Mouse (Mus musculus): ENCODE results near the gene Zcchc4.
"Not testable (repeated sequence)": the region's sequence is repeated elsewhere in the genome, so short reads cannot be mapped to it uniquely, and the experiment has no call there.

The Zcchc4 gene

GRCm38 (mm10) chr5:52775237-52775636, at the start of gene Zcchc4:
Zcchc4 (plus strand) TSS chr5:52775409.
- no peak for DNase-seq

GRCm38 (mm10) chr5:52727747-52728146, 47.5 kb upstream of the Zcchc4 start:
- no peak for DNase-seq

- no peak for DNase-seq
Observed at GRCm38 (mm10) chr5:52732811-52733210, 42.4 kb upstream of the Zcchc4 start.

GRCm38 (mm10) chr5:52736046-52736445, 39.2 kb upstream of the Zcchc4 start:
- no peak for DNase-seq

- peak; percentile 86 for DNase-seq
Observed at GRCm38 (mm10) chr5:52741391-52742111, 33.7 kb upstream of the Zcchc4 start, which contains the start of gene Pi4k2b. Pi4k2b (plus strand) TSS chr5:52741574.

- peak; percentile 69 for DNase-seq
Observed at GRCm38 (mm10) chr5:52742112-52742813, 32.9 kb upstream of the Zcchc4 start.

GRCm38 (mm10) chr5:52743231-52743630, 32.0 kb upstream of the Zcchc4 start:
- no peak for DNase-seq

- DNase-seq, result no peak
Observed at GRCm38 (mm10) chr5:52746920-52747319, 28.3 kb upstream of the Zcchc4 start.

GRCm38 (mm10) chr5:52748732-52749131, 26.5 kb upstream of the Zcchc4 start:
- DNase-seq, result no peak

- no peak for DNase-seq
Observed at GRCm38 (mm10) chr5:52753146-52753545, 22.1 kb upstream of the Zcchc4 start.

GRCm38 (mm10) chr5:52754196-52754595, 21.0 kb upstream of the Zcchc4 start:
- no peak for DNase-seq

- no peak for DNase-seq
Observed at GRCm38 (mm10) chr5:52755337-52755736, 19.9 kb upstream of the Zcchc4 start.

- no peak for DNase-seq
Observed at GRCm38 (mm10) chr5:52755989-52756388, 19.2 kb upstream of the Zcchc4 start.

- no peak for DNase-seq
Observed at GRCm38 (mm10) chr5:52762586-52762985, 12.6 kb upstream of the Zcchc4 start.

- no peak for DNase-seq
Observed at GRCm38 (mm10) chr5:52774267-52774666, 942 bp upstream of the Zcchc4 start.

GRCm38 (mm10) chr5:52776466-52777354, 1.5 kb downstream of the Zcchc4 start:
- not testable (repeated sequence) for DNase-seq

GRCm38 (mm10) chr5:52782523-52783250, 7.5 kb downstream of the Zcchc4 start:
- peak; percentile 94 for DNase-seq

- no peak for DNase-seq
Observed at GRCm38 (mm10) chr5:52783251-52783620, 8.0 kb downstream of the Zcchc4 start.

- DNase-seq, result no peak
Observed at GRCm38 (mm10) chr5:52783957-52784356, 8.7 kb downstream of the Zcchc4 start.

GRCm38 (mm10) chr5:52786556-52787322, 11.5 kb downstream of the Zcchc4 start:
- DNase-seq, result no peak

- DNase-seq, result no peak
Observed at GRCm38 (mm10) chr5:52793230-52793629, 18.0 kb downstream of the Zcchc4 start.

- DNase-seq, result no peak
Observed at GRCm38 (mm10) chr5:52794109-52794508, 18.9 kb downstream of the Zcchc4 start.
